ENCODE assay signal across 8 mouse cellular contexts in the genomic region with DNA sequence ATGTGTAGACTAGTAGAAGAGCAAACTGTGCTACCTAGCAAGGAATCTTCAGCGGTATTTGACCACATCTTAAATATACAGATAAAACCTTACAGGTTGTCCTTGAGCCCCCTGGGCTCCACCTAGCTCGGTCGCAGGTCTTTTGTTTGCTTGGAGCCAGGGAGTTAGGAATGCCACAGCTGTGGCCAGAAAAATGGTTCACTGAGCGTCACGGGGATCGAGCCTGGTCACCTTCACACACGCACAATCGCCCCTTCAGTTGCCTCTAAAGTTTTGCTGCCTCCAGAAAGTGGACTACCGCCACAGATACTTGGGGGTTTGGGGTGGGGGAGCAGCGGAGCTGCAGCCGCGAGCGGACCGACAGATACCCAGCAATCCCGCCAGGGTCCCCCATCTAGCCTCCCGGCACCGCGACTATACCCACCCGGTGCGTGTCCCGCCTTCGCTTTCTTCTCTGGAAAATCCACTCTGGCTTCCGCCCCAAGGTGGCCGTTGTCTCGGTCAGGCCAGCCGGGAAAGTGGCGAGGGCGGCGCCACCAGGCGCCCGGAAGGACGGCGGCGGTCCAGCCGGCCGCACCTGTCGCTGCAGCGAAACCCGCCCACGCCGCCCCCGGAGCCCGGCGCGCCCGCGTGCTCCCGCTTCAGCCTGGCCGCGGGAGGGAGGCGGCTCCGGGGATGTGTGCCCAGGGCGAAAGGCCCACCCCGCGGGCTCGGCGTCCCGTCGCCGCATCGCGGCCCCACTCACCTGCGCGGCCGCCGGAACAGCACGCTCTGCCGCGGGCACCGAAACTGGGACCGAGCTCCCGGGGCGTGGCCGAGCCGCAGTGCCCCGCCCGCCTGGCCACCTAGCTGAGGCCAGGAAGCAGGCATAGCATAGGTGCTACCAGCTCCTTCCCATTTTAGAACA. TPM values are rescaled to one million over a fixed set of nuclear protein-coding genes. Genes with fewer than 3 reads are reported as not detected.
DNase-seq lines count a peak whose midpoint lies in the region; ATAC-seq and TF ChIP-seq lines count a peak whose summit lies in the region.

A gene (minus strand): TSS at position 791 of the 907 bp plus-strand sequence.

- 1% methylated on average over 74 of the region's 77 CpGs for WGBS in forebrain, embryonic 10.5 days
- 8% methylated on average over 77 of the region's 77 CpGs for WGBS in large intestine, adult 2 months
- 7% methylated on average over 46 of the region's 77 CpGs for WGBS in lung, postnatal 0 days

- peak; percentile 18 to 36 for DNase-seq in CD8-positive naive resting alpha-beta T cell, adult 2 months (ENCODE audit: low read depth in 2 of 2, low spot score in 2 of 2)
- DNase-seq in brain, embryonic 14.5 days (ENCODE audit: low read depth), result peak; percentile 13
- DNase-seq in forebrain, embryonic 10.5 days (ENCODE audit: extremely low spot score, low spot score), result peak; percentile 28
- DNase-seq in heart, postnatal 4 days, result peak; percentile 50
- no peak for DNase-seq in large intestine, adult 2 months (ENCODE audit: low read depth, low spot score)
- DNase-seq in lung, postnatal 0 days (ENCODE audit: low spot score), result peak; percentile 82
- DNase-seq in ovary, postnatal 14 days (ENCODE audit: low spot score), result peak; percentile 37
- DNase-seq in thymus, postnatal 25 days, result peak; percentile 46

- peaks cover 10% of the 10 kb centered on the region for H3K4me1 ChIP-seq in forebrain, embryonic 10.5 days
- H3K4me1 ChIP-seq in lung, postnatal 0 days (ENCODE audit: insufficient read depth, low read depth, low read length), result no peaks in the 10 kb centered on the region

- H3K4me2 ChIP-seq in lung, postnatal 0 days (replicated peaks; ENCODE audit: low read depth, low read length), result peak within 1 kb of the TSS; percentile 78

- TF ChIP-seq CTCF in brain, embryonic 14.5 days (IDR thresholded peaks at IDR 0.05; ENCODE audit: borderline replicate concordance, extremely low read depth, insufficient read depth, insufficient read length), result no peak
- TF ChIP-seq CTCF in lung, postnatal 0 days (IDR thresholded peaks at IDR 0.05), result peak; percentile 15; the same call in 1 of the 2 replicates

- H3K9ac ChIP-seq in lung, postnatal 0 days (replicated peaks; ENCODE audit: low read depth), result peak within 1 kb of the TSS; percentile 44

- H3K9me3 ChIP-seq in forebrain, embryonic 10.5 days, result no peaks in the 10 kb centered on the region
- no peaks in the 10 kb centered on the region for H3K9me3 ChIP-seq in lung, postnatal 0 days (ENCODE audit: low read length)

- peak; percentile 96 for ATAC-seq in lung, postnatal 0 days

- H3K27me3 ChIP-seq in forebrain, embryonic 10.5 days (ENCODE audit: poor library complexity, severe bottlenecking), result peaks cover 27% of the 10 kb centered on the region
- H3K27me3 ChIP-seq in lung, postnatal 0 days (replicated peaks; ENCODE audit: insufficient read depth, low read length), result no peaks in the 10 kb centered on the region

- peak within 1 kb of the TSS; percentile 72 for H3K4me3 ChIP-seq in forebrain, embryonic 10.5 days
- H3K4me3 ChIP-seq in lung, postnatal 0 days (ENCODE audit: low read depth, low read length), result peak within 1 kb of the TSS; percentile 66

- peaks cover 45% of the 10 kb centered on the region for H3K36me3 ChIP-seq in forebrain, embryonic 10.5 days (replicated peaks)
- H3K36me3 ChIP-seq in lung, postnatal 0 days (ENCODE audit: insufficient read depth, low read length), result peaks cover 5% of the 10 kb centered on the region; the same call in 1 of the 2 replicates

- no peak for TF ChIP-seq EP300 in lung, postnatal 0 days (IDR thresholded peaks at IDR 0.05)

- H3K27ac ChIP-seq in forebrain, embryonic 10.5 days, result peak within 1 kb of the TSS; percentile 77
- H3K27ac ChIP-seq in lung, postnatal 0 days (ENCODE audit: low read length), result peak within 1 kb of the TSS; percentile 84

- TF ChIP-seq POLR2A in brain, embryonic 14.5 days (IDR thresholded peaks at IDR 0.05; ENCODE audit: borderline replicate concordance, extremely low read depth, insufficient read depth, insufficient read length, poor library complexity, severe bottlenecking), result no peak

RNA-seq across cellular contexts. Expression of the gene that starts here (rescaled TPM):
- 1.7 and 2.3 TPM in 2 replicates for polyA plus RNA-seq in brain, embryonic 14.5 days (2012; rRNA removed)
- 3.7 and 4.3 TPM in 2 replicates for polyA plus RNA-seq in forebrain, embryonic 10.5 days (2016; fragmentation: Nextera tagmentation; extraction: Ambion mirVana)
- total RNA-seq in heart, postnatal 4 days (2021), result 1 to 10 TPM; 1.7 to 2.0 TPM
- polyA plus RNA-seq in large intestine, adult 2 months (2012; rRNA removed), result 22.9 and 25.8 TPM in 2 replicates
- 11.5 and 11.8 TPM in 2 replicates for polyA plus RNA-seq in lung, postnatal 0 days (2015; fragmentation: Nextera tagmentation; extraction: Ambion mirVana)
